Mouse (Mus musculus): ENCODE measurements at regions not wholly inside any gene's neighbourhood (a gene's known extent, or its start where the extent isn't known, plus 50 kb on each side); places are given as distances from the start of the nearest gene placed in this dataset.

GRCm38 (mm10) chr8:100796628-100797027 is 1380.4 kb upstream of the Cdh8 start:
- no peaks in the 10 kb centered on the region for H3K4me1 ChIP-seq (ENCODE audit: control insufficient read depth, insufficient read depth, low read length)
- no peak for ATAC-seq (replicated peaks; ENCODE audit: extremely low read depth, insufficient read depth, low FRiP score)

GRCm38 (mm10) chr8:100793951-100794350 is 1377.7 kb upstream of the Cdh8 start:
- Histone ChIP-seq H3K9me3 (replicated peaks; ENCODE audit: control insufficient read depth, low read length) (no peaks in the 10 kb centered on the region), H3K4me1 (ENCODE audit: control insufficient read depth, insufficient read depth, low read length) (no peaks in the 10 kb centered on the region), H3K27ac (ENCODE audit: low read length) (no peak overlapping the region), H3K4me2 (ENCODE audit: low read depth, low read length) (no peak overlapping the region), H3K9ac (ENCODE audit: low read length) (no peak overlapping the region), H3K27me3 (ENCODE audit: control insufficient read depth, insufficient read depth, low read length) (no peaks in the 10 kb centered on the region), H3K36me3 (ENCODE audit: control insufficient read depth, insufficient read depth) (no peaks in the 10 kb centered on the region), H3K4me3 (ENCODE audit: low read length) (no peak overlapping the region)
- no peak for ATAC-seq (replicated peaks; ENCODE audit: extremely low read depth, insufficient read depth, low FRiP score)
- 78% methylated on average over 7 of the region's 7 CpGs for WGBS

More at GRCm38 (mm10) chr8:100796628-100797027, 1380.4 kb upstream of the Cdh8 start:
- 29% methylated on average over 1 of the region's 1 CpGs for WGBS
- Histone ChIP-seq H3K27ac (ENCODE audit: low read length) (no peak overlapping the region), H3K9ac (ENCODE audit: low read length) (no peak overlapping the region), H3K4me3 (ENCODE audit: low read length) (no peak overlapping the region), H3K9me3 (replicated peaks; ENCODE audit: control insufficient read depth, low read length) (no peaks in the 10 kb centered on the region), H3K27me3 (ENCODE audit: control insufficient read depth, insufficient read depth, low read length) (no peaks in the 10 kb centered on the region), H3K36me3 (ENCODE audit: control insufficient read depth, insufficient read depth) (no peaks in the 10 kb centered on the region), H3K4me2 (ENCODE audit: low read depth, low read length) (no peak overlapping the region)

DNA sequence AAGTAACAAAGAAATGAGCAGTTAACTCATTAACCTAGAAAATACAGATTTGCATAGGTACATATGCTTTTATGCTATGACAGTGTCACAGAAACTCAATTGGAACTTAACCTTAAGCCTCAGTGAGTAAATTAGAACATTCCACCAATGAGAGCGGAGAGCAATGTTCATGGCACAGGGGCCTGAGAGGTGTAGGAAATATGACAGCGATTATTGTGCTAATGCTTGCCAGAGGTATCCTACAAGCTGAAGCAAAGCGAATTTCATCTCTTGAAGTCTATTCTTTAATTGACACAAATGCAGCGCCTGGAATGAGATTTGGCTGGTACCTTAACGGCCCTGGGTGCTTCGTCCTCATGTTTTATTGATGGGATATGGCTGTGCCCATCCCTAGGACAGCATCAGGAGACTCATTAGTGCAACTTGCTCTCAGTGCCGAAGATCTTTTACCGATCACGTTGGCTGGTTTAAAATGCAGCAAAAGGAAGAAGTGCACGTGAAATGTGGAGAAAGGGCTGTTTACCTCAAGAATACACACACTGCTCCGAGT is 1374.4 kb upstream of the Cdh8 start:
- 74% methylated on average over 11 of the region's 11 CpGs for WGBS
- no peaks in the 10 kb centered on the region for H3K36me3 ChIP-seq (ENCODE audit: control insufficient read depth, insufficient read depth)
- ATAC-seq (replicated peaks; ENCODE audit: extremely low read depth, insufficient read depth, low FRiP score): no peak
- no peak overlapping the region for H3K4me2 ChIP-seq (ENCODE audit: low read depth, low read length)
- no peaks in the 10 kb centered on the region for H3K27me3 ChIP-seq (ENCODE audit: control insufficient read depth, insufficient read depth, low read length)
- H3K9me3 ChIP-seq (replicated peaks; ENCODE audit: control insufficient read depth, low read length): no peaks in the 10 kb centered on the region
- no peaks in the 10 kb centered on the region for H3K4me1 ChIP-seq (ENCODE audit: control insufficient read depth, insufficient read depth, low read length)
- no peak overlapping the region for H3K9ac ChIP-seq (ENCODE audit: low read length)
- no peak overlapping the region for H3K4me3 ChIP-seq (ENCODE audit: low read length)
- no peak overlapping the region for H3K27ac ChIP-seq (ENCODE audit: low read length)

DNA sequence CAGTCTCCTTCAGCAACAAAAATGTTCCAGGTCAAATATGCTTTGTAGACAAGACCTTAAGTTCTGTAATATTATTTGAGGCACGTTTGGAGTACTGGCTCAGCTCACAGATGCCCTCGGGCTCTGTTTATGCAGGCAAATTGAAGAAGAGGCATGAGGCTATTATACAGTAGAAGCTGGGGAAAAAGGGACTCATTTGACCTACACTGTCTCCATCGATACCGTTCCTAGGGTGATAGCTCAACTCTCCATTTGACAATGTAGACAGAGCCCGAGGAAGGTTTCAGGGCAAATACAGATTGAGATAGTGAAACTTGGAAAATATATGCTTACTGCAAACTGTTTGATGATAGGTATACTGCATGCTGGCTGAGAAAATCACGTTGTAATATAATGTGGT is 1371.9 kb upstream of the Cdh8 start:
- Histone ChIP-seq H3K9ac (ENCODE audit: low read length) (no peak overlapping the region), H3K4me3 (ENCODE audit: low read length) (no peak overlapping the region), H3K4me2 (ENCODE audit: low read depth, low read length) (no peak overlapping the region), H3K27ac (ENCODE audit: low read length) (no peak overlapping the region), H3K4me1 (ENCODE audit: control insufficient read depth, insufficient read depth, low read length) (no peaks in the 10 kb centered on the region), H3K27me3 (ENCODE audit: control insufficient read depth, insufficient read depth, low read length) (no peaks in the 10 kb centered on the region), H3K9me3 (replicated peaks; ENCODE audit: control insufficient read depth, low read length) (no peaks in the 10 kb centered on the region), H3K36me3 (ENCODE audit: control insufficient read depth, insufficient read depth) (no peaks in the 10 kb centered on the region)
- no peak for ATAC-seq (replicated peaks; ENCODE audit: extremely low read depth, insufficient read depth, low FRiP score)
- 69% methylated on average over 6 of the region's 6 CpGs for WGBS

- Histone ChIP-seq H3K4me3 (ENCODE audit: low read length) (no peak overlapping the region), H3K9me3 (replicated peaks; ENCODE audit: control insufficient read depth, low read length) (no peaks in the 10 kb centered on the region), H3K27me3 (ENCODE audit: control insufficient read depth, insufficient read depth, low read length) (no peaks in the 10 kb centered on the region), H3K4me2 (ENCODE audit: low read depth, low read length) (peak overlapping the region; percentile 40), H3K9ac (ENCODE audit: low read length) (no peak overlapping the region), H3K27ac (ENCODE audit: low read length) (no peak overlapping the region), H3K36me3 (ENCODE audit: control insufficient read depth, insufficient read depth) (no peaks in the 10 kb centered on the region), H3K4me1 (ENCODE audit: control insufficient read depth, insufficient read depth, low read length) (no peaks in the 10 kb centered on the region)
- WGBS: 22% methylated on average over 9 of the region's 9 CpGs
- no peak for ATAC-seq (replicated peaks; ENCODE audit: extremely low read depth, insufficient read depth, low FRiP score)
Observed at GRCm38 (mm10) chr8:100772742-100773370, 1356.6 kb upstream of the Cdh8 start.

GRCm38 (mm10) chr8:100769617-100770016 is 1353.3 kb upstream of the Cdh8 start:
- no peak overlapping the region for H3K9ac ChIP-seq (ENCODE audit: low read length)
- no peak for ATAC-seq (replicated peaks; ENCODE audit: extremely low read depth, insufficient read depth, low FRiP score)
- H3K4me1 ChIP-seq (ENCODE audit: control insufficient read depth, insufficient read depth, low read length): no peaks in the 10 kb centered on the region
- 76% methylated on average over 4 of the region's 4 CpGs for WGBS
- no peak overlapping the region for H3K4me2 ChIP-seq (ENCODE audit: low read depth, low read length)
- H3K27ac ChIP-seq (ENCODE audit: low read length): no peak overlapping the region
- H3K27me3 ChIP-seq (ENCODE audit: control insufficient read depth, insufficient read depth, low read length): no peaks in the 10 kb centered on the region
- H3K9me3 ChIP-seq (replicated peaks; ENCODE audit: control insufficient read depth, low read length): no peaks in the 10 kb centered on the region
- H3K4me3 ChIP-seq (ENCODE audit: low read length): no peak overlapping the region
- no peaks in the 10 kb centered on the region for H3K36me3 ChIP-seq (ENCODE audit: control insufficient read depth, insufficient read depth)

- Histone ChIP-seq H3K36me3 (ENCODE audit: control insufficient read depth, insufficient read depth) (no peaks in the 10 kb centered on the region), H3K4me1 (ENCODE audit: control insufficient read depth, insufficient read depth, low read length) (no peaks in the 10 kb centered on the region), H3K9me3 (replicated peaks; ENCODE audit: control insufficient read depth, low read length) (no peaks in the 10 kb centered on the region), H3K4me2 (ENCODE audit: low read depth, low read length) (no peak overlapping the region), H3K27me3 (ENCODE audit: control insufficient read depth, insufficient read depth, low read length) (no peaks in the 10 kb centered on the region), H3K4me3 (ENCODE audit: low read length) (no peak overlapping the region), H3K9ac (ENCODE audit: low read length) (no peak overlapping the region), H3K27ac (ENCODE audit: low read length) (no peak overlapping the region)
- WGBS: 73% methylated on average over 4 of the region's 4 CpGs
- ATAC-seq (replicated peaks; ENCODE audit: extremely low read depth, insufficient read depth, low FRiP score): no peak
Observed at GRCm38 (mm10) chr8:100733927-100734326, 1317.7 kb upstream of the Cdh8 start.

- Histone ChIP-seq H3K27ac (ENCODE audit: low read length) (no peak overlapping the region), H3K9ac (ENCODE audit: low read length) (no peak overlapping the region), H3K27me3 (ENCODE audit: control insufficient read depth, insufficient read depth, low read length) (no peaks in the 10 kb centered on the region), H3K4me3 (ENCODE audit: low read length) (no peak overlapping the region), H3K9me3 (replicated peaks; ENCODE audit: control insufficient read depth, low read length) (no peaks in the 10 kb centered on the region), H3K4me1 (ENCODE audit: control insufficient read depth, insufficient read depth, low read length) (no peaks in the 10 kb centered on the region), H3K4me2 (ENCODE audit: low read depth, low read length) (no peak overlapping the region), H3K36me3 (ENCODE audit: control insufficient read depth, insufficient read depth) (no peaks in the 10 kb centered on the region)
- 67% methylated on average over 2 of the region's 2 CpGs for WGBS
- no peak for ATAC-seq (replicated peaks; ENCODE audit: extremely low read depth, insufficient read depth, low FRiP score)
Observed at GRCm38 (mm10) chr8:100702365-100702764, 1286.1 kb upstream of the Cdh8 start.

- Histone ChIP-seq H3K9me3 (replicated peaks; ENCODE audit: control insufficient read depth, low read length) (no peaks in the 10 kb centered on the region), H3K4me1 (ENCODE audit: control insufficient read depth, insufficient read depth, low read length) (no peaks in the 10 kb centered on the region), H3K9ac (ENCODE audit: low read length) (no peak overlapping the region), H3K36me3 (ENCODE audit: control insufficient read depth, insufficient read depth) (no peaks in the 10 kb centered on the region), H3K27ac (ENCODE audit: low read length) (no peak overlapping the region), H3K4me2 (ENCODE audit: low read depth, low read length) (no peak overlapping the region), H3K4me3 (ENCODE audit: low read length) (no peak overlapping the region), H3K27me3 (ENCODE audit: control insufficient read depth, insufficient read depth, low read length) (no peaks in the 10 kb centered on the region)
- 70% methylated on average over 3 of the region's 3 CpGs for WGBS
- no peak for ATAC-seq (replicated peaks; ENCODE audit: extremely low read depth, insufficient read depth, low FRiP score)
Observed at GRCm38 (mm10) chr8:100695043-100695442, 1278.8 kb upstream of the Cdh8 start.
